Mouse (Mus musculus): Measurements from ENCODE around the gene Myod1.

DNA sequence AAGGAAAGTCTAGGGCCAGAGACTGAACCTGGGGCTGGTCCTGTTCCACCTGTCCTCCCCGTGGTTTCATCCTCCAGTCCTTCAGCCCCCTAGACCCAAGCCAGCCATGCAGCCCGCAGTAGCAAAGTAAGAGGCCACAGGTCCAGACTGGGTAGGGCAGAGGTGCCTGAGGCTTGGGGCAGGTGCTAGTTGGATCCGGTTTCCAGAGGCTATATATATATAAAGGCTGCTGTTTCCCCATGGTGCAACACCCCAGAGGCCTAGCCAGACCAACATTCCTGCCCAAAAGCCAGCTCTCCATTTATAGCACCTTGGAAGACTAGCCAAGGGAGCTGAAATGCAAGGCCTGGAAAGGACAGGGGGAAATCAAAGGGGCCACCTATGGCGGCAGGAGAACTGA lies 5.2 kb upstream of the Myod1 start:
- no peak for TF ChIP-seq POLR2A (IDR thresholded peaks at IDR 0.05; ENCODE audit: control insufficient read depth, low read depth, low read length)
- TF ChIP-seq CTCF (IDR thresholded peaks at IDR 0.05; ENCODE audit: control insufficient read depth, insufficient read depth, insufficient replicate concordance, low read depth, low read length), result no peak
